Mouse (Mus musculus) neural tube, embryonic 15.5 days (tissue): ENCODE results near the gene Hells. TPM values are rescaled to one million over a fixed set of nuclear protein-coding genes. Genes with fewer than 3 reads are reported as not detected.

Source experiments
- microRNA-seq: library from miRNA; unstranded; fragments of <30 nt; microRNA quantifications from one replicate; pipeline ENCODE4, GENCODE M21; 2017
- polyA plus RNA-seq: library from polyadenylated mRNA; unstranded; fragments of >200 nt; fragmentation: Nextera tagmentation; extraction: Ambion mirVana; gene quantifications from 2 replicates; pipeline ENCODE4 v1.2.1, GENCODE M21; 2015

Hells gene
- polyA plus RNA-seq, 1 experiment from 2014 or later = 7.7 TPM

Small RNA genes lying within 50 kb of the gene (microRNA-seq; reads per million reads assigned to microRNA genes)
- not detected for gene Gm23800

Other genes with a start within 250 kb of the Hells start
- 4.3 and 5.3 TPM in 2 replicates for gene Noc3l, start 111.7 kb upstream of the Hells start, polyA plus RNA-seq
- 5.7 TPM in 2 replicates for gene Tbc1d12, start 94.3 kb upstream of the Hells start, polyA plus RNA-seq
- gene Cyp2c55, start 76.1 kb downstream of the Hells start, polyA plus RNA-seq = 0.11 TPM in 1 of 2 replicates, not detected in the other
- 0.20 TPM in 1 of 2 replicates, not detected in the other for gene Cyp2c65, start 130.1 kb downstream of the Hells start, polyA plus RNA-seq
- gene Cyp2c66, start 183.0 kb downstream of the Hells start, polyA plus RNA-seq = not detected in 2 replicates